Mouse (Mus musculus) mouse embryonic stem cell (cell line): ENCODE measurements around the gene Faxc.

Experiments used
- in situ Hi-C, 2 experiments: fragments of 300-500 bp; cut with MboI; formaldehyde crosslinking; loops; 1 replicate in 1 of 2; 3 replicates in 1 of 2; pipeline ENCODE4 v1.14.3; 2019 to 2020; ENCODE audit warnings: low sequenced_read_pairs in 2 of 2, low pct_unique_long_range_greater_than_20kb in 1 of 2, mixed read lengths in 1 of 2; ENCODE audit not compliant: unreplicated experiment in 1 of 2

Gene Faxc

DNA sequence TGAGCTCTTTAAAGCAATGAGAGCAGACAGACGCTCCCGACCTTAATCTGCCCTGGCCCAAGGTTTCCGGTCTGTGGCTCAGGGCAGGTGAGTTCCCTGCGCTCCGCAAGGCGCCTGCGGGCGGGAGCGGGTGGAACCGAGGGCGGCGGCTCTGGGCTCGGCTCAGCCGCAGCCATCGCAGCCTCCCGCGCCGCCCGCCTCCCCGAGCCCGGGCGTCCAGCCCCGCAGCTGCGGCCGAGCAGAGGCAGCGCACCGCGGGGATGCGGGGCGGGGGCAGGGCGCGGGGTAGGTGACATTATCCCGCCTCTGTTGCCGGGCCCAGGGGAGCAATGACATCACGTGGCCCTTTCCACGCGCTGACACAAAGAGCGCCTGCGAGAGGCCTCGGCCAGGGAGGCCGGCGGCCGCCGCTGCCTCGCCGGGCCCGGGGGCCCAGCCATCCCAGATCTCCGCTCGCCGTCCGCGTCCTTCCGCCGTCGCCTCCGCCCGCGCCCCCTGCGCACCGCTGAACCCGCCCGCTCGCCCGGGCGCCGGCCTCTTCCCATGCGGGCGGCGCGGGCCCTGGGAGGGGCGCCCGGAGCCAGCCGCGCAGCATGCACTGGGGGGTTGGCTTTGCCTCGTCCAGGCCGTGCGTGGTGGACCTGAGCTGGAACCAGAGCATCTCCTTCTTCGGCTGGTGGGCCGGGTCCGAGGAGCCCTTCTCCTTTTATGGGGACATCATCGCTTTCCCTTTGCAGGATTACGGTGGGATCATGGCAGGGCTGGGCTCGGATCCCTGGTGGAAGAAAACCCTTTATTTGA lies at the start of gene Faxc:
Faxc (plus strand) TSS at position 359 of the 801 bp plus-strand sequence.
- in situ Hi-C loops = no loop called here

DNA sequence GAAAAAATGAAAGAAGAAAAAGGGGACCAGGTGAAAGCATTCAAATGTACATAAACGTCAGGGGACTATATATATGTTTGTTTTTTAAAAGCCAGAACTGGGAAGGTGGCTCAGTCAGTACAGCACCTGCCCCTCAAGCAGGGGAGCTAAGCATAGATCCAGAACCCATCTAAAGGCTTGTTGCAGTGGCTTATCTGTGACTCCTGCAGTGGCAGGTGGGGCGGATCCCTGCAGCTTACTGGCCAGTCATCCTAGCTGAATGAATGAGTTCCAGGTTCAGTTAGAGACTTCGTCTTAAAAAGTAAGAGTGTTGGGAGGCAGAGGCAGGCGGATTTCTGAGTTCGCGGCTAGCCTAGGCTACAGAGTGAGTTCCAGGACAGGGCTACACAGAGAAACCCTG lies 48.3 kb upstream of the Faxc start:
- in situ Hi-C loops = no loop called here

- in situ Hi-C loops = no loop called here
Measured at GRCm38 (mm10) chr4:21885831-21886230, 45.3 kb upstream of the Faxc start.

DNA sequence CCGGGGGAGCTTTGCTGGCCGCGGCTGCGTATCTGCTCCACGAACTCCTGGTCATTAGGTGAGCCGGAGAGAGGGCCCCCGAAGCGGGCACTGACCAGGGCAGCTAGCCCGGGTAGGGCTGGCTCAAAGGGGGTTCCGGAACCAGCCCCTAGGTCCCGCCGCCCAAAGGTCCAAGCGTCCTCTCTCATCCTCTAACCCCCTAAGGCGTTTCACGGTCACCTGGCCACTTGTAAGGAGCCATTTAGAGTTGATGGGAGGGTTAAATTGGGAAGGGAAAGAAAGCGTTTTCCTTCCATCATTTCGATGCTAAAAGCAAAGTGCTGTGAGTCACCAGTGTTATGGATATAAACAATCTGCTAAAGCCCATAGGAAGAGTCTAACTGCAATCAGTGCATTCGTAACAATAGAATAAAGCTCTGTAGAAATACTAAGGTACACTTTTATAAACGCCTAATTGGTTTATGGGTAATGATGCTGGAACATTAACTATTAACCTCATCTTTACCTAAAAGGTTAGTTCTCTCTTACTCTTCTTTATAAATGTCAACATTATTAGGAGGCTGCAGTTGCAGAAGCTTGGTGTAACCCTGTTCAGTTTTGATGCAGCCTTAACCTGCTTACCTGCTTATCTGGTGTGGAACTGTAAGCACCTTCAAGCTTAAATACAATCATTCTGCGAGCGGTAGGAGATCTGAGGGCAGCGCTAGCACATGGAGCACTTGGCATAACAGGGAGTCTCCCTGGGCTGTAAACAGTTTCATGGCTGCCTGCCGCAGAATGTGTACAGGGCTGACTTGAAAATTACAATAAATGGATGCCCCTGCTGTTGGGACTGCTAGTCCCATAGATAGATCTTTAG lies 872 bp downstream of the Faxc start:
- in situ Hi-C loops = no loop called here

- in situ Hi-C loops = no loop called here
Measured at GRCm38 (mm10) chr4:21935378-21935777, 4.2 kb downstream of the Faxc start.

DNA sequence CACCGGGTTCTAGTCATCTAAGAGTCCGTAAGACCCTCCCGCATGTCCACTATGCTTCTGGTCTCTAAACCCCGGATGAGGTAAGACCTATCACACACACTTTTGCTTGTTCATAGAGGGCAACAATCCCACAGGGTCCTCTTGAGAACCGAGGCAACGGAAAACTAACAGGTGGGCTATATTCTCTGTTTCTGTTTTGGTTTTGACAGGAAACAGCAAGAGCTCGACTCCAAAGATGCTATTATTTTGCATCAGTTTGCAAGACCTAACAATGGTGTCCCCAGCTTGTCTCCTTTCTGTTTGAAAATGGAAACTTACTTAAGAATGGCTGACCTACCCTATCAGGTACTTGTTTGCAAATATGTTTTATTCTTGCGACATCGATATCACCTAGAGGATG lies 5.3 kb downstream of the Faxc start:
- in situ Hi-C loops = no loop called here

- in situ Hi-C loops = no loop called here
Measured at GRCm38 (mm10) chr4:21937890-21938289, 6.8 kb downstream of the Faxc start.

DNA sequence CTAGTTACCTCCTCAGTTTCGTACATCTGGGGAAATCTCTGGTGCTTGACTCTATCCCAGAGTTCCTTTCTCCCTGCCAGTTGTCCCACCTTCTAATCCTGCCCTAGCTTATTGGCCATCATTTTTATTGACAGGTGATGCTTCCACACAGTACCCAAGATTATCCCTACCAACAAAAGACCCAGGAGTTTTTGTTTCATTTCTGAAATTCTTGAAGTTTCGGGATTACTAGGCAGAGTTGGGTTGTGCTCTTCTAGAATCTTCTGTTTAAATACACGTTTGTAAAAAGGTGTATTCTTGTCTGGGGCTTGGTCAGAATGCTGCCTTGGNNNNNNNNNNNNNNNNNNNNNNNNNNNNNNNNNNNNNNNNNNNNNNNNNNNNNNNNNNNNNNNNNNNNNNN lies 13.5 kb downstream of the Faxc start:
- in situ Hi-C loops = no loop called here

- in situ Hi-C loops = no loop called here
Measured at GRCm38 (mm10) chr4:21951444-21951843, 20.3 kb downstream of the Faxc start.

DNA sequence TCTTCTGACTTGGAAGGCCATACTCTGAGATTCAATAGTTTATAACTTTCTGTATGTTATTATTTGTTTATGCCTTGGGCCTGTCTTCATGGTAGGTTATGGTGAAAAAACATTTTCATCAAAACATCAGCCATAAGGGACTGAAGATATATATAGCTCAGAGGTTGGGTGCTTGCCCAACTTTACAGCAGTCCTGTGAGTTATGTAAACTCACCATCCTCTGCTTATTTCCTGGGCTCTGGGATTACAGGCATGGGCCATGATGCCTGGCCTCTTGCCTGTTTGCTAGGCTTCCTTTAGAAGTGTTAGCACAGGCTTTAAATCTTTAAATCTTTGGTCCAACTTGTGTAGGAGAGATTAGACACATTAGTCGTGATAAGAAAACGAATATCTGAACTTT lies 21.1 kb downstream of the Faxc start:
- in situ Hi-C loops = no loop called here

- in situ Hi-C loops = no loop called here
Measured at GRCm38 (mm10) chr4:21957570-21958321, 26.6 kb downstream of the Faxc start.

DNA sequence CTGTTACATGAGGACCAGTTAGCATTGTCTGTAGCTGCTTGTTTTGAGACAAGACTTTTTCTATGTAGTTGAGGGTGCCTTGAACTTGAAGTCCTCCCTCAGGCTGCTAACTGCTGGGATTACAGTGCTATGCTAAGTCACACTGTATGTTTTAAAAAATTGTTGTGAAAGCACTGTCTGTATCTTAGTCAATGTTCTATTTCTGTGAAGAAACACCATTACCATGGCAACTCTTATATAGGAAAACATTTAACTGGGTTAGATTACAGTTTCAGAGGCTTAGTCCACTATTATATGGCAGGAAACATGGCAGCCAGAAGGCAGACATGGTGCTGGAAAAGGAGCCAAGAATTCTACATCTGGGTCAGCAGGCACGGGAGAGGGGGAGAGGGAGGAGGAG lies 40.8 kb downstream of the Faxc start:
- in situ Hi-C loops = no loop called here

GRCm38 (mm10) chr4:21974126-21974525 lies 43.0 kb downstream of the Faxc start:
- in situ Hi-C loops = no loop called here

DNA sequence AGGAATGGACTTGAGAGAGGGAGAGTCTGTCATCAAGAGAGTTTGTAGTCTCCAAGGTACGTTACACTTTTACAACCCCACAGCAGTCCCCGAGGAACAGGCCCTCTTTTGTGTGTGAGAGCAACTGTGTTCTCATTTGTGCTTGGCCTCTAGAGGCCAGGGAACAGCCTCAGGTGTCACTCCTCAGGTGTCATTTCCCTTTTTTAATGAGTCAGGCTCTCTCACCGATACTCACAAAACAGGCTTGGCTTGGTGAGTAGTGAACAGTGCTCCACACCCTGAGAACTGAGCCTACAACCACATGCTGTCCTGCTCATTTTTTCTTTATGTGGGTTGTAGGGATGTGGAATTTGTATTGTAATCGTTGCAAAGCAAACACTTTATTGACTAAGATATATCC lies 49.3 kb downstream of the Faxc start:
- in situ Hi-C loops = no loop called here

- in situ Hi-C loops = no loop called here
Measured at GRCm38 (mm10) chr4:21982449-21982848, 51.3 kb downstream of the Faxc start.

GRCm38 (mm10) chr4:21986857-21987256 lies 55.7 kb downstream of the Faxc start:
- in situ Hi-C loops = no loop called here

DNA sequence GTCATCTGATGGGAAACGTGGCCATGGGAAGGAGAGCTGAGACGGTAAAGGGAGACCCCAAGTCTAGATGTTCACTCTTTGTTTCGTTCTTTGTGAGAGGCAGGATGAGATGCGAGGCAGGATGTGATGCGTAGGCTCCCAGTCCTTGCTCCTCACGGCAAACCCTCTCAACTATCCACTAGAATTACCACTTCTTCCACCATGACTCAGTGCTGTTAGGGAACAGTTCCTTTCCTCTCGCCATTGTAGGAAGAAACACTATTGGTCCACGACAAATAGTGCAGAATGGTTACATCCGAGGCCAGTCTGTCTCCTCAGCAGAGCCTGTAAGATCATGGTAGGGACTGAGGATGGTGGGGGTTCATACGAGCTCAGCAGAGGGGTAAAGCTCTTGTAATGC lies 56.3 kb downstream of the Faxc start:
- in situ Hi-C loops = no loop called here

- in situ Hi-C loops = no loop called here
Measured at GRCm38 (mm10) chr4:21989571-21990091, 58.5 kb downstream of the Faxc start.
